Mouse (Mus musculus): ENCODE data around the gene Ccdc116.

- TF ChIP-seq EP300 (IDR thresholded peaks at IDR 0.05; ENCODE audit: low read length) (no peak), ZKSCAN1 (IDR thresholded peaks at IDR 0.05; ENCODE audit: borderline replicate concordance, low read depth, low read length) (no peak), CTCF (conservative IDR thresholded peaks at IDR 0.05 in 1 of 2, IDR thresholded peaks at IDR 0.05 in 1 of 2; ENCODE audit: low read depth in 2 of 2, low read length in 2 of 2) (no peak), USF2 (conservative IDR thresholded peaks at IDR 0.05; ENCODE audit: low read depth, low read length) (no peak), BHLHE40 (IDR thresholded peaks at IDR 0.05; ENCODE audit: low read depth, low read length) (no peak)
Measured at GRCm38 (mm10) chr16:17177623-17178170, 30.7 kb upstream of the Ccdc116 start.
